Mouse (Mus musculus) embryo, embryonic 11.5 days (tissue): ENCODE measurements around the gene Pfdn4.

Experiments
- DNase-seq: peaks from one replicate; pipeline ENCODE4 v3.0.0-alpha.2; 2012; ENCODE audit warnings: low read depth, low spot score

Pfdn4 gene

DNA sequence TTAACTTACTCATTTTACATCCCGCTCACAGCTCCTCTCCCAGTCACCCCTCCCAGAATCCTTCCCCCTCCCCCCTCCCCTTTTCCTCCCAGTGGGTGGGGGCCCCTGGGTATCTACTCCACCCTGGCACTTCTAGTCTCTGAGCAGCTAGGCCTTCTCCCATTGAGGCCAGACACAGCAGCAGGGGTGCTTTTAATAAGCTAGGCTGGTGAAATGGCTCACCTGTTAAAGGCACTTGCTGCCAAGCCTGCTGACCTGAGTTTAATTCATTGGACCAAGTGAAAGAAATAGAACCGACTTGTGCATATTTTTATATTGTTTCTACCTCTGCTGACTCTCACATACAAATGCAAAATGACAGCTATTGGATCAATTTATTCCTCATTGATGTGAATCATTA, 52.9 kb downstream of the Pfdn4 start:
- no peak for DNase-seq

- DNase-seq = no peak
These were observed 54.0 kb downstream of the Pfdn4 start for GRCm38 (mm10) chr2:170550240-170550639.

DNA sequence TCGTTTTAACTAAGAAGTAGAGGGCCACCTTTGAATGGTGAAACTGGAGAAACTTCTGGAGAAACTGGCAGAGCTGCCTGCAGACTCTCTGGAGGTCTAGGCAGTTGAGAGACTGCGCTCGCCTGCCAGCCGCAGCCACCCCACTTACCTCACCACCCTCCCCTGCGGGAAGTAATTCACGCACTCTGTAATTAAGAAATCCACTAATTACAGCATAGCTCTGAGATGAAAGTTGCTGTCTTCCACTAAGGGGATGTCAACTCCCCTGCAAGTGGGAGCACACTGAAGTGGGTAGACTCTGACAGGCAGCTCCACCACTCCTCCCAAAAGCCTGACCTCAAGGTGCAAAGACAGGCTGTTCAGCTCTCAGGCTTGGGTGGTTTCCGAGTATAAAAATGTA, 55.9 kb downstream of the Pfdn4 start:
- no peak for DNase-seq

GRCm38 (mm10) chr2:170563956-170564855, 68.0 kb downstream of the Pfdn4 start:
- no peak for DNase-seq

DNA sequence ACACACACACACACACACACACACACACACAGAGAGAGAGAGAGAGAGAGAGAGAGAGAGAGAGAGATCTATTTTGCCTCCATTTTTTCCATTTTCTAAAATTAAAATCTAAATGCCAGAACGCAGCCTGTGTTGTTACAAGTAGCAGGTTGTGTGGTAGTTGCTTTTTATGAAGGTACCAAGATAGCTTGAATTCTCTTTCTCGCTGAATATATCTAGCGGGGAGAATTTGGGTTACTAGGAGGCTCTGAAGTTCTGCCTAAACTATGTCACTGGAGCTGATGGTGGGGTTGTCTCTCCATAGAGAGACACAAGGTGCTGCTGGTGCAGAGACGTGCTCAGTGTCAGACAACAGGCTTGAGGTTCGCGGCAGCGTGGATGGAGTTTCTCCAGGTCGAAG, 68.8 kb downstream of the Pfdn4 start:
- no peak for DNase-seq
